Mouse (Mus musculus) limb, embryonic 15.5 days (tissue): ENCODE results near the gene Dio1. TPM values are rescaled to one million over a fixed set of nuclear protein-coding genes. Genes with fewer than 3 reads are reported as not detected.
A peak's percentile ranks its signal among the peaks of the same experiment; 100 is the strongest.

ENCODE experiments used
- ATAC-seq: fragments of 200-750 bp; cut with Nextera tagmentation; 2 replicates; pipeline ENCODE4 v1.8.0; 2017; ENCODE audit warnings: low read depth, moderate TSS enrichment; ENCODE audit not compliant: insufficient number of reproducible peaks, low FRiP score, low TSS enrichment
- H3K27ac ChIP-seq: fragments of 300-500 bp; sonication (generic); 2 replicates; pipeline ENCODE4 v1.5.1; 2015; ENCODE audit warnings: moderate library complexity, mild to moderate bottlenecking, inconsistent platforms
- H3K27me3 ChIP-seq: fragments of 300-500 bp; sonication (generic); 2 replicates; pipeline ENCODE4 v1.6.1; 2015; ENCODE audit warnings: inconsistent platforms
- H3K36me3 ChIP-seq: fragments of 300-500 bp; sonication (generic); 2 replicates; pipeline ENCODE4 v1.6.1; 2015; ENCODE audit warnings: inconsistent platforms
- H3K4me1 ChIP-seq: fragments of 300-500 bp; sonication (generic); 2 replicates; pipeline ENCODE4 v1.6.1; 2015; ENCODE audit warnings: inconsistent platforms
- H3K4me2 ChIP-seq: fragments of 300-500 bp; sonication (generic); 2 replicates; pipeline ENCODE4 v1.6.1; 2015; ENCODE audit warnings: mild to moderate bottlenecking, inconsistent platforms
- H3K4me3 ChIP-seq: fragments of 300-500 bp; sonication (generic); 2 replicates; pipeline ENCODE4 v1.5.1; 2015; ENCODE audit warnings: mild to moderate bottlenecking, inconsistent platforms
- H3K9ac ChIP-seq: fragments of 300-500 bp; sonication (generic); 2 replicates; pipeline ENCODE4 v1.6.1; 2015; ENCODE audit warnings: inconsistent platforms
- H3K9me3 ChIP-seq: fragments of 300-500 bp; sonication (generic); 2 replicates; pipeline ENCODE4 v1.6.1; 2016; ENCODE audit warnings: inconsistent platforms
- WGBS: fragments of 180-500 bp; shearing (Covaris S2); methylation state at CpG from one replicate; pipeline ENCODE4 v1.1.7; 2015; 5-methylcytosine and 5-hydroxymethylcytosine counted together
- polyA plus RNA-seq: library from polyadenylated mRNA; unstranded; fragments of >200 nt; fragmentation: Nextera tagmentation; extraction: Ambion mirVana; gene quantifications from 2 replicates; pipeline ENCODE4 v1.2.1, GENCODE M21; 2015

Dio1 gene
- polyA plus RNA-seq, 1 experiment from 2014 or later = 0.31 TPM

DNA sequence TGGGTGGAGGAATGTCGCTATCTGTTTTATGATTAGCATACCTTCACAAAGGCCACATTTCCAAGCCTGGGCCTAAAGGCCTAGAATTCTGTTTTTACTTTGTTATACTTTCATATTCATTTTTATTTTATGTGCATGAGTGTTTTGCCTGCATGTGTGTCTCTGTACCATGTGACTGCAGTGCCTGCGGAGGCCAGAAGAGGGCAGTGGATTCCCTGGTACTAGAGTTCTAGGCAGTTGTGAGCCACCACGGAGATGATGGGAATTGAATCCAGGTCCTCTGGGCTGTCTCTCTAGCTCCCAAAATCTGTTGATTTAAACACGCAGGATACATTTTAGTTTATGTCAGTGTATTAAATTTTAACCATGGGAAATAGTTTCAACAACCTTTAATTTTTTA lies 26.5 kb upstream of the Dio1 start:
- H3K4me1 ChIP-seq = no peaks in the 10 kb centered on the region
- H3K9me3 ChIP-seq = no peaks in the 10 kb centered on the region
- H3K27me3 ChIP-seq = no peaks in the 10 kb centered on the region
- H3K9ac ChIP-seq = no peak overlapping the region
- WGBS = 94% methylated on average over 4 of the region's 4 CpGs
- no peak overlapping the region for H3K4me2 ChIP-seq
- ATAC-seq = no peak
- no peak overlapping the region for H3K4me3 ChIP-seq
- no peak overlapping the region for H3K27ac ChIP-seq
- H3K36me3 ChIP-seq = peaks cover 15% of the 10 kb centered on the region

DNA sequence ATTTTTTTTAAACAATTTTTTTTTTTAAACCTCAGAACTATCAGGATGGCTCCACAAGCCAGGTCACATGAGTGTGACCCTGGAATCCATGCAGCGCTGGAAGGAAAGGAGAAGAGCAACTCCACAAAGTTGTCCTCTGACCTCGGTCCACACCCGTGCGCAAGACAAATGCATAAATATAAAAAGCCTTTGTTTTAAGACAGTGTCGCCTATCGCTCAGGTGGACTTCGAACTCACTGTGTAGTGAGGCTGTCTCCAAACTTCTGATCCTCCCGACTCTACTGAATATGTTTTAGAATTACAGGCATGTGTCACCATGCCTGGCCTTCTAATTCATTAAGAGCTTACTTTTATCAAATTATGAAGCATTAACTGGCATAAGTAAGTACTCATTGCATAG lies 21.6 kb upstream of the Dio1 start:
- H3K27ac ChIP-seq = no peak overlapping the region
- peaks cover 35% of the 10 kb centered on the region for H3K36me3 ChIP-seq
- H3K4me2 ChIP-seq = no peak overlapping the region
- H3K9ac ChIP-seq = no peak overlapping the region
- ATAC-seq = no peak
- no peaks in the 10 kb centered on the region for H3K4me1 ChIP-seq
- WGBS = 94% methylated on average over 8 of the region's 8 CpGs
- no peaks in the 10 kb centered on the region for H3K9me3 ChIP-seq
- H3K27me3 ChIP-seq = no peaks in the 10 kb centered on the region
- no peak overlapping the region for H3K4me3 ChIP-seq

DNA sequence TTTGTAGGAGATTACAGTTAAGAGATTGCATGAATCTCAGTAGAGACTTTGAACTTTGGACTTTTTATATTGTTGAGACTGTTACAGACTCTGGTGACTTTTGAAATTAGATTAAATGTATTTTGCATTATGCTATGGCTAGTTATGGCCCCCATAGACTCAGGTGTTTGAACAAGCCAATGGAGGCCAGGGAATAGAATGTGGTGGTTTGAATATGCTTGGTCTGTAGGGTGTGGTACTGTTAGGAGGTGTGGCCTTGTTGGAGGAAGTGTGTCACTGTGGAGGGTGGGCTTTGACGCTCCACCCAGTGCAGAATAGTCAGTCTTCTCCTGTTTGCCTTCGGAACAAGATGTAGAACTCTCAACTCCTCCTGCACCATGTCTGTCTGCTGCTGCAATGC lies 16.1 kb upstream of the Dio1 start:
- Histone ChIP-seq H3K9ac (no peak overlapping the region), H3K4me1 (no peaks in the 10 kb centered on the region), H3K27ac (no peak overlapping the region), H3K9me3 (no peaks in the 10 kb centered on the region), H3K27me3 (no peaks in the 10 kb centered on the region), H3K36me3 (peaks cover 73% of the 10 kb centered on the region), H3K4me2 (no peak overlapping the region), H3K4me3 (no peak overlapping the region)
- WGBS = 92% methylated on average over 2 of the region's 2 CpGs
- no peak for ATAC-seq

DNA sequence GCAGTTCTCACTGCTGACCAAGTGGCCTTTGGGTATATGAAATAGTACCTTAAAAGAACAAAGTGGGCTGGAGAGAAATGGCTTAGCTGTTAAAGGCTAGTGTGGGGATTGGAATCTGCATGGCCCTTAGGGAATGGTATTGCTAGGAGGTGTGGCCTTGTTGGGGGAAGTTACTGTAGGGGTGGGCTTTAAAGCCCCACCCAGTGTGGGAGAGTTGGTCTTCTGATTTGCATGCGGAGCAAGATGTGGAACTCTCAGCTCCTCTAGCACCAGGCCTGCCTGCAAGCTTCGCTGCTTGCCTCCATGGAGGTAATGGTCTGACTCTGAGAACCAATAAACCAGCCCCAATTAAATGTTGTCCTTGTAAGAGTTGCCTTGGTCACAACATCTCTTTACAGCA lies 14.1 kb upstream of the Dio1 start:
- H3K36me3 ChIP-seq = peaks cover 81% of the 10 kb centered on the region
- no peak overlapping the region for H3K4me2 ChIP-seq
- H3K4me1 ChIP-seq = no peaks in the 10 kb centered on the region
- no peak overlapping the region for H3K9ac ChIP-seq
- no peak overlapping the region for H3K4me3 ChIP-seq
- H3K27ac ChIP-seq = no peak overlapping the region
- no peaks in the 10 kb centered on the region for H3K9me3 ChIP-seq
- ATAC-seq = no peak
- 57% methylated on average over 2 of the region's 2 CpGs for WGBS
- no peaks in the 10 kb centered on the region for H3K27me3 ChIP-seq

DNA sequence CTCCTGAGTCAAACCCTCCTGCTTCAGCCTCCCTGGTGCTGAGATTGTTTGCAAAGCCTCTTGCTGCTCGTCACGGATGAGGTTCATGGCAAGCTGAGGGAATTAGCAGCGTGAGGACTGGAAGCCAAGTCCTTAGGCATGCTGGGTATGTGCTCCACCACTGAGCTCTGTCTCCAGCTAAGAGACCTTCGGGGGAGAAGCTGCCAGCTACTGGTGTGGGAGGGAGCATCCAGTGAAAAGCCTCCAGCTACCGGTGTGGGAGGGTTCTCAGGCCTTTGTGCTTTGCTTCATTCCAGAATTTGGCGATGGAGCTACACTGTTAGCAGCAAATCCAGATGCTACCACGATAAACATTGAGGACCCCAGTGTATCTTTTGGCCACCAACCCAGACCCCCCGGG lies 11.7 kb upstream of the Dio1 start:
- ATAC-seq = no peak
- Histone ChIP-seq H3K4me2 (no peak overlapping the region), H3K4me3 (no peak overlapping the region), H3K4me1 (peaks cover 14% of the 10 kb centered on the region), H3K27ac (no peak overlapping the region), H3K36me3 (peaks cover 68% of the 10 kb centered on the region), H3K9ac (no peak overlapping the region), H3K27me3 (no peaks in the 10 kb centered on the region), H3K9me3 (no peaks in the 10 kb centered on the region)
- 74% methylated on average over 8 of the region's 8 CpGs for WGBS

DNA sequence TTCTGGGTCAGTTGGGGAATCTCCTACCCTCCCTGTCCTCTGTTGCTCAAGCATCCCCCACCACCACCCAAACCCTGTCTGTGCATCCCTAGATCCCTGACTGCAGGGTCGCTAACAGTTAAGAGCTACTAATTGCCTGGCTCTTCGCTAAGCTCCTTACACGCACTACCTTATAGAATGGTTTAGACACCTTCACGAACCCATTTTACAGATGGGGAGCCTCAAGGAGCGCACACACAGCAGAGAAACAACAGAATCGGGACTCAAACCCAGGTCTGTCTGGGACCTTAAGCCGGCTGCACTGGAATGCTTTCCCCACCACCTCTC lies 7.5 kb upstream of the Dio1 start:
- no peak for ATAC-seq
- peak overlapping the region; percentile 73 for H3K4me3 ChIP-seq
- peaks cover 29% of the 10 kb centered on the region for H3K36me3 ChIP-seq
- H3K27me3 ChIP-seq = no peaks in the 10 kb centered on the region
- no peak overlapping the region for H3K27ac ChIP-seq
- H3K4me1 ChIP-seq = peaks cover 16% of the 10 kb centered on the region
- peak overlapping the region; percentile 79 for H3K4me2 ChIP-seq
- 5% methylated on average over 7 of the region's 7 CpGs for WGBS
- no peaks in the 10 kb centered on the region for H3K9me3 ChIP-seq
- H3K9ac ChIP-seq = peak overlapping the region; percentile 46

DNA sequence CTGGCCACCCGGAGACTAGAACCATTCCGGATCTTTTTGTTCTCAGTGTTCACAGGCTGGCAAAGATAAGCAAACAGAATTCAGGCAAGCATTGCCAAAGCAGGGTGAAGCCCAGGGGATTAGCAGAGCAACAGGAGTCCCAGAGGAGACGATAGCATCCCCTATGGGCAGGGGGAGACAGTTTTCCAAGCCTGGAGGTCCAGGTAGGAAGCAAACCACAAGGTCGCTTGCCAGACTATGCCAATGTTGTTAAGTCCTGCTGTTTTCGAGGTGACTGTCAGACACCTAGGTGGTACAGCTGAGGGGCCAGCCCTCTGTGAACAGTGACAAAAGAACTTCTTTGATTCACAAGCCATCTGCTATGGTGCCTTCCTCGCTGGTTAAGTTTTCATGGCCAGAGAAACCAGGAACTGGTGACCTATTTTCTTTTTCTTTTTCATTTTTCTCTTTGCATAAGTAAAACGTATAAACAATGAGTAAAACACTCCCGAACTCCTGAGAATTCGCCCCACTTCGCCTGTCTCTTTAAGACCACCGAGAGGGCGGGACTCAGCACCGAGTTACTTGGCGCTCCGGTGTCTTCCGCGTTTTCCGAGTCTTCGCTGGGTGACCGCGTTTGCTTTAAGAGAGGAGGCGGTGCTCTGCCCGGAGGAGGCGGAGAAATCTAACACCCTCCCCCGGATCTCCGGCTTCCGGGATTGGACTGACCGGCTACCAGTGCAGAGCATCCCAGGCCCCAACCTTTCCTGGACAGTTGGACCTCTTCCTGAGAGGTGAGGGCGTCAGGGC lies 6.9 kb upstream of the Dio1 start, which contains the start of gene Yipf1:
Yipf1 (plus strand) TSS at position 674 of the 789 bp plus-strand sequence.
- Histone ChIP-seq H3K36me3 (peaks cover 23% of the 10 kb centered on the region), H3K4me3 (peak within 1 kb of the TSS; percentile 73), H3K27me3 (no peaks in the 10 kb centered on the region), H3K4me2 (peak within 1 kb of the TSS; percentile 79), H3K27ac (peak within 1 kb of the TSS; percentile 59), H3K9me3 (no peaks in the 10 kb centered on the region), H3K9ac (peak within 1 kb of the TSS; percentile 46), H3K4me1 (peaks cover 16% of the 10 kb centered on the region)
- peak; percentile 85 for ATAC-seq
- WGBS = 1% methylated on average over 29 of the region's 29 CpGs

DNA sequence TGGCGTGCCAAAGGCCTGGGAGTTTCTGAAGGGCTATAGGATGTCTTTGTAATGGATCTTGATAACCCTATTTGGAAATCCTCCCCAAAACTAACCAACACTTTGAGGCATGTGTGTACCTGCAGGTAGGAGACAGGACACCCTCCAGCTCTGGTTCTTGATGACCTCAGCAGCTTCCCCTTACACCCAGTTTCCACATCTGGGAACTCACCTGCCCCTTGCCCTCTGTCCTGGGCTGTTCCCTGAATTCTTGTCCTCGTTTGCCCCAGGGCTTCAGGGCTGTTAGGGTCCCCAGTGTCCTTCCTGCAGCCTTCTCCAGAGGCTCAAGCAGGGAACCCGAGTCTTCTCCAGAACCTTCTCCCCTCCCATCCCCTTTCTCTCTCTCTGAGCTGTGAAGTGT lies 3.4 kb downstream of the Dio1 start:
- no peaks in the 10 kb centered on the region for H3K36me3 ChIP-seq
- WGBS = 48% methylated on average over 3 of the region's 3 CpGs
- H3K9me3 ChIP-seq = no peaks in the 10 kb centered on the region
- H3K4me3 ChIP-seq = no peak overlapping the region
- H3K27me3 ChIP-seq = no peaks in the 10 kb centered on the region
- no peak overlapping the region for H3K27ac ChIP-seq
- H3K4me2 ChIP-seq = no peak overlapping the region
- peaks cover 12% of the 10 kb centered on the region for H3K4me1 ChIP-seq
- H3K9ac ChIP-seq = no peak overlapping the region
- no peak for ATAC-seq

DNA sequence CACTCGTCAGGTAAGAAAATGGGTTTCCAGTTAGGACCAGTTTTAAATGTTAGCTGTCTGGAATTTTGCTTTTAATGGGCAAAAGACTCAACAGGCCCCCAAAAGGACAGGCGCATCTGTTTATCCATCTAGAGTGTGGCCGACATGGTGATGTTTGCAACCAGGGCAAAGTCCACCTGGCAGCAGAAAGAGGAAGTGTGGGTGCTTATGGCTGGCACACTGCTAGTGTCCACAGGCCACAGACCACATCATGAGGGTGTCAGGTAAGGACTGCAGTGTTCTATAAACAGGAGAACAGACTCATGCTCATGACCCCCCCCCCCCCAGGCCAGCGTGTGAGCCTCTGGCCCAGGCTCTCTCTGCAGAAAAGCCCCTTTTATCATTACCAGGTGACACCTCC lies 4.1 kb downstream of the Dio1 start:
- Histone ChIP-seq H3K9me3 (no peaks in the 10 kb centered on the region), H3K4me3 (no peak overlapping the region), H3K36me3 (no peaks in the 10 kb centered on the region), H3K27ac (no peak overlapping the region), H3K9ac (no peak overlapping the region), H3K27me3 (no peaks in the 10 kb centered on the region), H3K4me1 (peaks cover 12% of the 10 kb centered on the region), H3K4me2 (no peak overlapping the region)
- WGBS = 71% methylated on average over 4 of the region's 4 CpGs
- ATAC-seq = no peak

DNA sequence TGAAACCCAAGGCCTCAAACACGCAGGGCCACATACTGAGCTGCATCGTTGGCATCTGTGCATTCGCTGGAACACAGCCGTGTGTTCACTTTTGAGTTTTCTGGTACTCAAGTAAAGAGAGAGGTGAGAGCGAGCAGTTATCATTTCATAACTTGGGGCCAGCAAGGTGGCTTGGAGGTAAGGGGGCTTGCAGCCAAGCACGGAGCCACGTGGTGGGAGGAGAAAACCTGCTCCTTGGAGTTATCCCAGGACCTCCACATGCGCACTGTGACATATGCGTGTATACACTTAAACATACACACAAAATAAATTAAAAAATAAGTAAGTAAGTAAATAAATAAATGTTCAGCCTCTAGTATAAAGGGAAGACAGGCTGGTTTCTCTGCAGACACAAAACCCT lies 4.7 kb downstream of the Dio1 start:
- Histone ChIP-seq H3K9ac (no peak overlapping the region), H3K9me3 (no peaks in the 10 kb centered on the region), H3K4me1 (peaks cover 12% of the 10 kb centered on the region), H3K36me3 (no peaks in the 10 kb centered on the region), H3K4me3 (no peak overlapping the region), H3K27me3 (no peaks in the 10 kb centered on the region), H3K27ac (no peak overlapping the region), H3K4me2 (no peak overlapping the region)
- WGBS = 84% methylated on average over 9 of the region's 9 CpGs
- no peak for ATAC-seq

DNA sequence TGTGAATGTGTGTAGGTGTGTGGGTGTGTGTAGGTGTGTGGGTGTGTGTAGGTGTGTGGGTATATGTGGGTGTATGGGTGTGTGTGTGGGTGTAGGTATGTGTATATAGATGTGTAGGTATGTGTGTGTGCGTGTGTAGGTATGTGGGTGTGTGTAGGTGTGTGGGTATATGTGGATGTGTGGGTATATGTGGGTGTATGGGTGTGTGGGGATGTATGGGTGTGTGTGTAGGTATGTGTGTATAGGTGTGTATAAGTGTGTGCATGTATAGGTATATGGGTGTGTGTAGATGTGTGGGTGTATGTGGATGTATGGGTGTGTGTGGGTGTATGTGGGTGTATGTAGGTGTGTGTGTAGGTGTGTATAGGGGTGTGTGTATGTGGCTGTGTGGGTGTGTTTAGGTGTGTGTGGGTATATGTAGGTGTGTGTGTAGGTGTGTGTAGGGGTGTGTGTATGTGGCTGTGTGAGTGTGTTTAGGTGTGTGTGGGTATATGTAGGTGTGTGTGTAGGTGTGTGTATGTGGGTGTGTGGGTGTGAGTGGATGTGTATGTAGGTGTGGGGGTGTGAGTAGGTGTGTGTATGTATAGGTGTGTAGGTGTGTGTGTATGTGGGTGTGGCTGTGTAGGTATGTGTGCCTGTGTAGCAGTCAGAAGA lies 5.9 kb downstream of the Dio1 start:
- WGBS = 94% methylated on average over 1 of the region's 1 CpGs

DNA sequence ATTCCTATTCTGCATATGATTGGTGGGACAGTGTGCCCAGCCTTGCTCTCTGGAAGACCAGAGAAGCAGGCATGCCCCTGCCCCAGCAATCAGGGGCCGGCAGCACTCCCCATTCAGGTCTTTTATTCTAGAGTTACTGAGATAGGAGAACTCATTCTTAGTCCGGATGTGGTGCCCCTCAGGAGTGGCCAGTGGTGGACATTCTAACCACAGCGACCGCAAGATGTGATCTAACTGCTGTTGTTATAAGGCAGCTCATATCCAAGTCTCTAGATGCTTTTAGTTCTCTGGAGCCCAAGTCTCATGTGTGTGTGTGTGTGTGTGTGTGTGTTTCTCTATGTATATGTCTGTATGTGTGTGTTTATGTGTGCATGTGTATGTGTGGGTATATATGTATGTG lies 6.6 kb downstream of the Dio1 start:
- no peaks in the 10 kb centered on the region for H3K27me3 ChIP-seq
- 0 out of 2 replicates have a peak, but pooled peaks cover 4% of the 10 kb centered on the region for H3K4me1 ChIP-seq
- no peak overlapping the region for H3K4me3 ChIP-seq
- H3K27ac ChIP-seq = no peak overlapping the region
- no peaks in the 10 kb centered on the region for H3K9me3 ChIP-seq
- ATAC-seq = no peak
- H3K36me3 ChIP-seq = no peaks in the 10 kb centered on the region
- WGBS = 81% methylated on average over 4 of the region's 4 CpGs
- H3K4me2 ChIP-seq = no peak overlapping the region
- no peak overlapping the region for H3K9ac ChIP-seq

More for the DNA sequence above, 5.9 kb downstream of the Dio1 start:
- H3K9me3 ChIP-seq = no peaks in the 10 kb centered on the region
- no peak overlapping the region for H3K4me2 ChIP-seq
- no peak overlapping the region for H3K4me3 ChIP-seq
- no peak overlapping the region for H3K27ac ChIP-seq
- no peak; the same call in 1 of the 2 replicates for ATAC-seq
- H3K4me1 ChIP-seq = peaks cover 7% of the 10 kb centered on the region; the same call in 1 of the 2 replicates
- H3K9ac ChIP-seq = no peak overlapping the region
- no peaks in the 10 kb centered on the region for H3K36me3 ChIP-seq
- H3K27me3 ChIP-seq = no peaks in the 10 kb centered on the region
